Mouse (Mus musculus): ENCODE measurements around the gene Copz2.
"Not testable (repeated sequence)": the region's sequence is repeated elsewhere in the genome, so short reads cannot be mapped to it uniquely, and the experiment has no call there.

Copz2 gene

GRCm38 (mm10) chr11:96849681-96850467 is at the start of gene Copz2:
Gene Copz2, plus strand, starts transcription at chr11:96849870.
- peak in 1 of 2 experiments; percentile 11 for DNase-seq

DNA sequence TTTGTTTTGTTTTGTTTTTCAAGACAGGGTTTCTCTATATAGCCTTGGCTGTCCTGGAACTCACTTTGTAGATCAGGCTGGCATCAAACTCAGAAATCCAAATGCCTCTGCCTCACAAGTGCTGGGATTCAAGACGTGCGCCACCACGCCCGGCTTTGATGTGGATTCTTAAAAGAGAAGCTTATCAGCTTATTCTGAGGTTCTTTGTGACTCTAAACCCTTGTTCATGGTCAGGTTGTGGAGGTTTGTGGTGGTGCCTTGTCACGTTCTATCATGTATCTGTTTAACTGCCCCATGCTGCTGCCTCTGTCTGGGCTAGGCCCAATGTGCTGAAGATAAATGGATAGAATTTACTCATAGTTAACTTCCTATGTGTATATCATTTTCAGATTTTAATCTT is 44.1 kb upstream of the Copz2 start:
- DNase-seq: no peak

DNA sequence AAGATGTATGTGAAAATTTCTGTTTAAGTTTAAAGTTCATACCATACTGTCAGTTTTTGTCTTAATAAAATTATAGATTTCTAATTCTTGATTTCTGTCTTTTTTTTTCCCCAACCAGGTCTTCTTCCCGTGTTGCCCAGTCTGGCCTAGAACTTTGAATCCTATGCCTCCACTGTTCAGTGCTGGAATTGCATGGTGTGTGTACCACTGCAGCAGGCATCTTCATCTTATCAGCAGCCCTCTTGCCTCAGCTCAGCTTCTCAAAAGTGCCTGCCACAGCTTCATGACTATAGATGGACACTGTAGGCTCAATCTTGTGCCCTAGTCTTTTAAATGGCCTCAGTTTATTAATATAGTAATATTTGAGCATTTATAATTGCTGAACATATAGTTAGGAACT is 41.6 kb upstream of the Copz2 start:
- DNase-seq: no peak

- peak; percentile 55 to 66 for DNase-seq
These were observed 40.0 kb upstream of the Copz2 start for GRCm38 (mm10) chr11:96809562-96810235.

- not testable (repeated sequence) for DNase-seq
These were observed 38.5 kb upstream of the Copz2 start for GRCm38 (mm10) chr11:96811188-96811587.

DNA sequence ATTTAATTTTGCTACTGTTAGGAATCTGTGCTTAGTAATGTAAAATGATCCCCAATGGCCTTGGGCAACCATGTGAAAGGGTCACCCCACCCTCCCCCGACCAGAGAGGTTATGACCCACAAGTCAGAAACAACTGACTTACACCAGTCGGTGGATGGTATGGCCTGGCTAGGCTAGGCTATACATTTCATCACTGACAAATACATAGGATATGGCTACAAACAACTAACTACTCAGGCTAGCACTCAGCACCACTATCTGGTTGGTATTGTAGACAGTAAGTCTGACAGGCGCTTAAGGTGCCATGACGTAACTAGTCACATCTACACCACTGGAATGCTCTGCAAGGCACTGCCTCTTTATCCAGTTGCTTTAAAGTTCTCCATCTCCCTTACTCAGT is 36.2 kb upstream of the Copz2 start:
- no peak for DNase-seq

DNA sequence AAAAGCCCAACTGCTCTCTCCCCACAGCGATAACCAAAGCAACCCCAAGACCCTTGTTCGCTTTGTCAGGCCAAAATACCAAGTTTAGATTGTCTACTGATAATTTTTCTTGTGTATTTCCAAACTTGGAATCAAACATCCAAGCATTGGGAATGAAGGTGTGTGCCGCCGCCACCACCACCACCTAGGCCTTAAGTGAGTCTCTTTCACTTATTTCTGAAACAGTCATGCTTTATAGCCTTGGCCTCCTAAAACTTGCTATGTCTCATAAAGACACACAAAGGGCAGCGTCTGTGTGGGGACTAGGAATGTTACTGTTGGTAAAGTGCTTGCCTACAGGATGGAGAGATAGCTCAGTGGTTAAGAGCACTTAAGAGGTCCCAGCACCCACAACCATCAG is 35.8 kb upstream of the Copz2 start:
- DNase-seq: no peak

- DNase-seq: no peak
These were observed 35.2 kb upstream of the Copz2 start for GRCm38 (mm10) chr11:96814443-96814842.

DNA sequence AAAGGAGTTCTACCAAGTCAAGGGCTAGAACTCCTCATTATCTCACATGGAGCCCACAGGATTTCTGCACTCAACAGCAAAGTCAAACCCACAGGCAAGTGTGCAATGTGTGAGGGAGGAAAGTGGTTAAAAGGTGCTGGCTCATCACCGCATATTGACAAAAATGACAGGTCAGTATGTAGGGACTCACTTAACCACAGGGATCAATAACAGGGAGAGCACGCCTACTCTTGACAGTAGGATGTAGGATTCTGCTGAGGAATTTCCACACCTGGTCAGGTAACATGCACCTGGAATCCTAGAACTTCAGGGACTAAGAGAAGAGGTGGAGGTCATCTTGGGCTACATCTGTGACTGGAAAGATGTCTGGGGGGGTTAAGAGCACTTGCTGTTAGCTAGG is 33.8 kb upstream of the Copz2 start:
- no peak for DNase-seq

DNA sequence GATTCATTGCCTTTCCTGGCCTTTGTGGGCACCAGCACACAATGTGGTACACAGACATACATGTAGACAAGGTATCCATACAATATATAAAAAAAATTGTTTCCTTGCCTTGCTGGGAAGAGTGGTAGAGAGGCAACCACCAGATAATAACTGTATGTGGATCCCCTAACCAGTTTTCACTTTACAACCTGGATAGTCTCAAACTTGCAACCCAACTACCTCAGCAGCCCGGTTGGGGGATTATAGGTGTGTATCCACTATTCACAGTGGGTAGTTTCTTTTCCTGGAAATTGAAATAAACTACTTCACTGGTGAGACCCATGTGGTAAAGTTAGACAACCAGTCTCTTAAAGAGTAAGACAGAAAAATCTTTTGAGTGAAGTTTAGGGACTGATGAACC is 33.2 kb upstream of the Copz2 start:
- no peak for DNase-seq

- no peak for DNase-seq
These were observed 32.7 kb upstream of the Copz2 start for GRCm38 (mm10) chr11:96816979-96817378.

- no peak for DNase-seq
These were observed 31.5 kb upstream of the Copz2 start for GRCm38 (mm10) chr11:96818128-96818710.

GRCm38 (mm10) chr11:96821956-96822355 is 27.7 kb upstream of the Copz2 start:
- no peak for DNase-seq

DNA sequence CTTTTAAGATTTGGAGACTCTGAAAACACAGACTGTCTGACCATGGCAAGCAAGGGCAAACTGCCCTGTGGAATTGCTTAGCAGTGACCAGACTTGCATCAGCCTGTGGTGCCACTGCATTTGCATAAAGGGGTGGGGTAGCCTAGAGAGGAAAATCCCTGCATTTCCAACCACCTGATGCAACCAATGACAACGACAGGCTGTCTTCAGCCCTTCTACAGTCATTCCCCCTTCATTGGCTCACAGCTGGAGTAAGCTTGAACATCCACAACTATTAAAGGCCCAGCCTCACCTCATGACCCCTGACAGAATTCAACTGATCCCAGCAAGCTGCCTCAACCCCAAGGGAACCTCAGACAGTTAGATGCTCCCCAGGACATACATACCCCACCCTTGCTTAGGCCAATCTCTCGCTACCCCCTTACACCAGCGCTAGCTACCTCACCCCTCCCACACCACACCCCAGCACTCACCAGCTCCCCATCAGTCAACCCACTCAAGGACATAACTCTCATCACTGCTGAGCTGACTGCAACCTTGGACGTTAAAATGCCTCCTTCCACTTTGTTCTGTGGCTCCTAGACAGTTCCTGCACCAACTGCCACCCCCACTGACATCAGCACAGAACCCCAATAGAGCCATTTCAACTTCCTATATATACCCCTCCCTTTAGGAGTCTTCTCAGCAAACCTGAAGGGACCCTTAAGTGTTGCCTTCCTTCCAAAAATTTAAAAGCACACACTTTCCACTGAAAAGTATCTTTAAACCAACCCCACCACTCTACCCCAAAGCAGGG is 26.8 kb upstream of the Copz2 start:
- DNase-seq: no peak

- peak in 1 of 2 experiments; percentile 53 for DNase-seq
These were observed 26.2 kb upstream of the Copz2 start for GRCm38 (mm10) chr11:96823471-96823837.

DNA sequence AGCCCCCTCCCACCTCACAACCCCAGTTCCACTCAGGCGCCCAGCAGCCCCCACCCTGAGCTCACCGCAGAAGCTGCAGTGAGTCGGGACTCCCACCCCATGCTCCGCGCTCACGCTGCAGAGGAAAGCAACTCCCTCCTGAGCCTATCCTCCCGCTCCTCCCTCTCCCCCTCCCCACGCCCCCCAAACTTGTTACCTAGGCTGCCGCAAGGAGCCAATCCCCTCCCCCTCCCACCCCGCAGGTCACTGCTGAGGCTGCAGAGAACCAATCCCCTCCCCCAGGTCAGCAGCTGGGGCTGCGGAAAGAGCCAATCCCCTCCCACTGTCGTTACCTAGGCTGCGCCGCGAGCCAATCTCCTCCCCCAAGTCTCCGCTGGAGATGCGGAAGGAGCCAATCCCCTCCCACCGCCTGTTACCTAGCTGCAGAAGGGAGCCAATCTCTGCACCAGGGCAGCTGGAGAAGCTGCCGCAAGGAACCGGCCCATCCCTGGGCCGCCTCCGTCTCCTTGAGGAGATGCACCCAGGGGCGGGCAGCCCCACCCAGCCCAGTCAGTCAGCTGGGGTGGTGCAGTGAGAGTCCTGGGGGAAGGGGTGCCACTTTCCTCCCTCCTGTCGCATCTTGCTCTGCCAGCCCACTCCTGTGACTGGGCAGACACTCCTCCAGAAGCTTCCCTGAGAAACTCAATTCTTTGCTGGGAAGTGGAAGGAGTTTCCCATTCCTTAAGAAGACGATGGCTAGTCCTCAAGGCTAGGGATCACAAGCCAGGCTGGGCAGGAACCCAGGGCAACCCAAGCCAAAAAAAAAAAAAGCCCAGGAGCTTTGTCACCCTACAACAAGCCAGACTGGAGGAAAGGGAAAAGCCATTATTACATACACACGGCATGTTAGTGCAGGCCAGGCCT is 25.5 kb upstream of the Copz2 start:
- DNase-seq: peak; percentile 90 to 92

- peak; percentile 80 to 83 for DNase-seq
These were observed 24.7 kb upstream of the Copz2 start for GRCm38 (mm10) chr11:96824783-96825495.

DNA sequence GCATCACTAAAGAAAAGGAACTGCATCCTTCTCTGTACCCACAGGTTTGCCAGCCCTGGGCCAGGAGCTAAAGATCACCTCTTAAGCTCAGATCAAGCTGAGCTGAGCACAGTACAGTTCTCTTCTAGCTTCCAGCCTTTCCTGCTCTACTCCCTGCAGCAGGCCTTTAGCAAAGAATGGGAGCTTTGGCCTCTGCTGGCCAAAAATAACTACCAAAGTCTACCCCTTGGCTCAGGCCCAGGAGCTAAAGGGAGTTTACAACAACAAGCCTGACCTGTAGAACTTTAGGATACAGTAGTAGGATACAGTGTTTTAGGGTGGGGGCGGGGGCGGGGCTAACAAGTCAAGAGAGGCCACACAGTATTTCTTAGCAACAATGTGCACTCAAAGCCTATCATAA is 23.2 kb upstream of the Copz2 start:
- no peak for DNase-seq

- DNase-seq: peak in 1 of 2 experiments; percentile 52
These were observed 22.5 kb upstream of the Copz2 start for GRCm38 (mm10) chr11:96827062-96827581.

DNA sequence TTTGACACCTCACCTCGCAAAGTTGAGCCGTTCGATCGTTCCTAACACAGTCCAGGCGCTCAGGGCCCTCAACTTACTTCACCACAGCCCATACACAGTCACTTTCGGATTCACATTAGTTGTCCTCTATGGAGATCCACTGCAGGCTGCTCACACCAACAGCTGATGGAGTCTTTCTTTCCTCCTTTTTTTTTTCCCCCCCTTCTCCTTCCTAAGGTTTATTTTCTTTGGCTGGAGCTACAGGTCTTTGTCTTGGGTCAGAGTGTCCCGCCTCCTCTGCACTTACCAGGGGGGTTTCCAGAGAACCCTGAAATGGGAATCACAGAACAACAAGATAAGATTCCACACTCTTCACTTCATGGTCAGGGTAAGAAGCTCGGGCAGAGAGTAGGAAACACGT is 21.8 kb upstream of the Copz2 start:
- DNase-seq: no peak

DNA sequence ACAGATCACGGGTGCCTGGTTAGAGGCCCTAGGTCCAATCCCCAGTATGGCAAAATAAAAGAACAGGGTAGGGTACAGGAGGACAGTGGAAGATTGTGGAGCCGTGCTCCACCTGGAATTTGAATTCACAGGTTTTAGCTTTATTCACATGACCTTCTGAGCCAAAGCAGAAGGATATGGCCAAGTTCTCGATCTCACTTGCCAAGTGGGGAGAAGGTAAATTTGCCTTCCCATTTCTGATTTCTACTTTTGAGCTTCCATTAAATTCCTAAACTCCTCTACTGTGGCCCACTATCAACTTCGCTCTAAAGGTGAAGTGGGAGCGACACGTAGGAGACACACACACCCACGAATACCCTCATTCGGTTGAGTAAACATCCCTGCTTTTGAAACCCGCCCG is 20.8 kb upstream of the Copz2 start:
- DNase-seq: no peak
